Mouse (Mus musculus) yolk sac, embryonic 10.5 days (tissue): ENCODE measurements around the gene Cltrn.

Experiments
- DNase-seq: peaks from one replicate; pipeline ENCODE4 v3.0.0-alpha.2; 2017; ENCODE audit warnings: low spot score

Gene Cltrn

GRCm38 (mm10) chrX:164088582-164088981, at the start of gene Cltrn:
Gene Cltrn, plus strand, starts transcription at chrX:164088830.
- no peak for DNase-seq

- no peak for DNase-seq
Observed at GRCm38 (mm10) chrX:164038882-164039281, 49.7 kb upstream of the Cltrn start.

GRCm38 (mm10) chrX:164042069-164042468, 46.6 kb upstream of the Cltrn start:
- DNase-seq, result no peak

GRCm38 (mm10) chrX:164046736-164047135, 41.9 kb upstream of the Cltrn start:
- DNase-seq, result no peak

GRCm38 (mm10) chrX:164055726-164056125, 32.9 kb upstream of the Cltrn start:
- DNase-seq, result no peak

GRCm38 (mm10) chrX:164058523-164058922, 30.1 kb upstream of the Cltrn start:
- no peak for DNase-seq

- DNase-seq, result no peak
Observed at GRCm38 (mm10) chrX:164059070-164059469, 29.6 kb upstream of the Cltrn start.

GRCm38 (mm10) chrX:164066185-164066584, 22.4 kb upstream of the Cltrn start:
- DNase-seq, result peak; percentile 60

- peak; percentile 18 for DNase-seq
Observed at GRCm38 (mm10) chrX:164068968-164069367, 19.7 kb upstream of the Cltrn start.

- DNase-seq, result peak; percentile 92
Observed at GRCm38 (mm10) chrX:164076040-164076775, 12.4 kb upstream of the Cltrn start, which contains the start of gene Siah1b. Gene Siah1b, minus strand, starts transcription at chrX:164076493.

GRCm38 (mm10) chrX:164082030-164082429, 6.6 kb upstream of the Cltrn start:
- DNase-seq, result no peak

GRCm38 (mm10) chrX:164089916-164090315, 1.3 kb downstream of the Cltrn start:
- DNase-seq, result no peak

GRCm38 (mm10) chrX:164092300-164093169, 3.9 kb downstream of the Cltrn start:
- peak; percentile 44 for DNase-seq

- DNase-seq, result no peak
Observed at GRCm38 (mm10) chrX:164093435-164093834, 4.8 kb downstream of the Cltrn start.

GRCm38 (mm10) chrX:164095838-164096237, 7.2 kb downstream of the Cltrn start:
- DNase-seq, result no peak

GRCm38 (mm10) chrX:164101483-164101882, 12.9 kb downstream of the Cltrn start:
- DNase-seq, result no peak

GRCm38 (mm10) chrX:164102198-164102597, 13.6 kb downstream of the Cltrn start:
- DNase-seq, result no peak

GRCm38 (mm10) chrX:164102656-164103055, 14.0 kb downstream of the Cltrn start:
- no peak for DNase-seq

GRCm38 (mm10) chrX:164111146-164111545, 22.5 kb downstream of the Cltrn start:
- DNase-seq, result no peak

GRCm38 (mm10) chrX:164113744-164114143, 25.1 kb downstream of the Cltrn start:
- DNase-seq, result no peak

- no peak for DNase-seq
Observed at GRCm38 (mm10) chrX:164123942-164124341, 35.3 kb downstream of the Cltrn start.

GRCm38 (mm10) chrX:164133531-164133930, 44.9 kb downstream of the Cltrn start:
- no peak for DNase-seq

GRCm38 (mm10) chrX:164135304-164135818, 46.7 kb downstream of the Cltrn start:
- DNase-seq, result no peak
